Mouse (Mus musculus) kidney, postnatal 25 days (tissue): ENCODE measurements around the gene Zfyve1.
"Not testable (repeated sequence)": the region's sequence is repeated elsewhere in the genome, so short reads cannot be mapped to it uniquely, and the experiment has no call there.

Source experiments
- DNase-seq, 2 experiments: peaks; one replicate each; pipeline ENCODE4 v3.0.0; 2021; ENCODE audit warnings: mixed read lengths in 2 of 2

Gene Zfyve1

GRCm38 (mm10) chr12:83597025-83597501 is at the start of gene Zfyve1:
Gene Zfyve1 (minus strand): TSS chr12:83597222.
- DNase-seq = peak; percentile 92 to 97

- no peak for DNase-seq
Measured at GRCm38 (mm10) chr12:83643116-83643515, 46.1 kb upstream of the Zfyve1 start.

- DNase-seq = no peak
Measured at GRCm38 (mm10) chr12:83641233-83641632, 44.2 kb upstream of the Zfyve1 start.

- no peak for DNase-seq
Measured at GRCm38 (mm10) chr12:83633807-83634206, 36.8 kb upstream of the Zfyve1 start.

GRCm38 (mm10) chr12:83632680-83633025 is 35.6 kb upstream of the Zfyve1 start:
- peak in 1 of 2 experiments; percentile 27 for DNase-seq

- DNase-seq = peak; percentile 93 to 97
Measured at GRCm38 (mm10) chr12:83631743-83632679, 35.0 kb upstream of the Zfyve1 start.

GRCm38 (mm10) chr12:83630936-83631335 is 33.9 kb upstream of the Zfyve1 start, which contains the start of gene Rbm25:
Gene Rbm25 (plus strand): TSS chr12:83631236.
- DNase-seq = not testable (repeated sequence)

GRCm38 (mm10) chr12:83624321-83624720 is 27.3 kb upstream of the Zfyve1 start:
- no peak for DNase-seq

- peak; percentile 30 to 70 for DNase-seq
Measured at GRCm38 (mm10) chr12:83622031-83622755, 25.2 kb upstream of the Zfyve1 start.

GRCm38 (mm10) chr12:83620694-83621093 is 23.7 kb upstream of the Zfyve1 start:
- not testable (repeated sequence) for DNase-seq

- no peak for DNase-seq
Measured at GRCm38 (mm10) chr12:83618981-83619380, 22.0 kb upstream of the Zfyve1 start.

- DNase-seq = no peak
Measured at GRCm38 (mm10) chr12:83617261-83617660, 20.2 kb upstream of the Zfyve1 start.

- not testable (repeated sequence) for DNase-seq
Measured at GRCm38 (mm10) chr12:83606411-83606810, 9.4 kb upstream of the Zfyve1 start.

- no peak for DNase-seq
Measured at GRCm38 (mm10) chr12:83602285-83602684, 5.3 kb upstream of the Zfyve1 start.

GRCm38 (mm10) chr12:83597881-83598280 is 859 bp upstream of the Zfyve1 start:
- DNase-seq = no peak

- DNase-seq = no peak
Measured at GRCm38 (mm10) chr12:83596191-83596954, 649 bp downstream of the Zfyve1 start.

- no peak for DNase-seq
Measured at GRCm38 (mm10) chr12:83594454-83595040, 2.5 kb downstream of the Zfyve1 start.

GRCm38 (mm10) chr12:83591754-83592501 is 5.1 kb downstream of the Zfyve1 start:
- no peak for DNase-seq

GRCm38 (mm10) chr12:83586628-83587027 is 10.4 kb downstream of the Zfyve1 start:
- peak in 1 of 2 experiments; percentile 40 for DNase-seq

- DNase-seq = no peak
Measured at GRCm38 (mm10) chr12:83582747-83583146, 14.3 kb downstream of the Zfyve1 start.

GRCm38 (mm10) chr12:83582106-83582505 is 14.9 kb downstream of the Zfyve1 start:
- DNase-seq = peak; percentile 48 to 78
